Mouse (Mus musculus) heart, embryonic 12.5 days (tissue): ENCODE results near the gene Atg7. TPM values are rescaled to one million over a fixed set of nuclear protein-coding genes. Genes with fewer than 3 reads are reported as not detected.
"Not testable (repeated sequence)": the region's sequence is repeated elsewhere in the genome, so short reads cannot be mapped to it uniquely, and the experiment has no call there.

Source experiments
- ATAC-seq: fragments of 200-750 bp; cut with Nextera tagmentation; 2 replicates; pipeline ENCODE4 v1.8.0; 2017; ENCODE audit warnings: moderate TSS enrichment, moderate library complexity; ENCODE audit not compliant: insufficient number of reproducible peaks, low FRiP score
- H3K27ac ChIP-seq: fragments of 300-500 bp; sonication (generic); 2 replicates; pipeline ENCODE4 v1.5.1; 2016; ENCODE audit warnings: mild to moderate bottlenecking, moderate library complexity; ENCODE audit not compliant: poor library complexity, severe bottlenecking
- H3K27me3 ChIP-seq: fragments of 300-500 bp; sonication (generic); replicated peaks from 2 replicates; pipeline ENCODE4 v1.6.1; 2016; ENCODE audit warnings: mild to moderate bottlenecking, moderate library complexity
- H3K36me3 ChIP-seq: fragments of 300-500 bp; sonication (generic); 2 replicates; pipeline ENCODE4 v1.6.1; 2016; ENCODE audit warnings: mild to moderate bottlenecking, moderate library complexity
- H3K4me1 ChIP-seq: fragments of 300-500 bp; sonication (generic); replicated peaks from 2 replicates; pipeline ENCODE4 v1.6.1; 2016; ENCODE audit warnings: mild to moderate bottlenecking
- H3K4me2 ChIP-seq: fragments of 300-500 bp; sonication (generic); 2 replicates; pipeline ENCODE4 v1.6.1; 2016; ENCODE audit warnings: mild to moderate bottlenecking, moderate library complexity
- H3K4me3 ChIP-seq: fragments of 300-500 bp; sonication (generic); 2 replicates; pipeline ENCODE4 v1.5.1; 2016; ENCODE audit warnings: mild to moderate bottlenecking
- H3K9ac ChIP-seq: fragments of 300-500 bp; sonication (generic); 2 replicates; pipeline ENCODE4 v1.6.1; 2016; ENCODE audit warnings: mild to moderate bottlenecking, moderate library complexity
- H3K9me3 ChIP-seq: fragments of 300-500 bp; sonication (generic); replicated peaks from 2 replicates; pipeline ENCODE4 v1.6.1; 2016; ENCODE audit warnings: mild to moderate bottlenecking, moderate library complexity
- WGBS: fragments of 180-500 bp; shearing (Covaris S2); methylation state at CpG from one replicate; pipeline ENCODE4 v1.1.7; 2016; 5-methylcytosine and 5-hydroxymethylcytosine counted together
- polyA plus RNA-seq: library from polyadenylated mRNA; unstranded; fragments of >200 nt; fragmentation: Nextera tagmentation; extraction: Ambion mirVana; gene quantifications from 2 replicates; pipeline ENCODE4 v1.2.1, GENCODE M21; 2016

The Atg7 gene
- polyA plus RNA-seq, 1 experiment from 2014 or later: 18.4 TPM

DNA sequence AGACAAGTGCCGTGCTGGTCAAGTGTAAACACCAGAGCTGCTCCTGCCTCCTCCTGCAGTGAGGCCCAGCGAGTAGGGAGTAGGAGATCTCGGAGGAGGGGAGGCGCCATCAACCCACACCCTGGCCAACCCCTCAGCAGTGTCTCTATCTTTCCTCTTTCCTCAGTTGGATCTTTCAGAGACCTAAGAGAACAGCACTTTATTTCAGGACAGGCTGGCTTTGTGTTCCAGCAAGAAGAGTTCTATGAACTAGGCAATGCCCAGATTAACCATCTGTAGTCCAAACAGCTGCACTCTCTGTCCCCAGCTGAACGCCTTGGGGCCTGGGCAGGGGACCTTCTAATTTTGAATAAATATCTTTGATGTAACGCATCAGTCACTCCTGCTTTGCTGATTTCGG is 239.8 kb downstream of the Atg7 start:
- Histone ChIP-seq H3K36me3 (peaks cover 37% of the 10 kb centered on the region), H3K9ac (peak overlapping the region; percentile 37), H3K27ac (peak overlapping the region; percentile 91), H3K9me3 (no peaks in the 10 kb centered on the region), H3K4me3 (no peak overlapping the region), H3K4me2 (peak overlapping the region; percentile 47), H3K27me3 (no peaks in the 10 kb centered on the region), H3K4me1 (peaks cover 100% of the 10 kb centered on the region)
- 28% methylated on average over 7 of the region's 7 CpGs for WGBS
- no peak; the same call in 1 of the 2 replicates for ATAC-seq

- Histone ChIP-seq H3K27me3 (no peaks in the 10 kb centered on the region), H3K4me3 (no peak overlapping the region), H3K27ac (peak overlapping the region; percentile 91), H3K36me3 (peaks cover 37% of the 10 kb centered on the region), H3K9me3 (no peaks in the 10 kb centered on the region), H3K4me1 (peaks cover 100% of the 10 kb centered on the region), H3K4me2 (peak overlapping the region; percentile 47), H3K9ac (peak overlapping the region; percentile 58; the same call in 1 of the 2 replicates)
- ATAC-seq: peak; percentile 74
- WGBS: 9% methylated on average over 9 of the region's 9 CpGs
Observed at GRCm38 (mm10) chr6:114883261-114883740, 240.4 kb downstream of the Atg7 start.

- H3K4me3 ChIP-seq: no peak overlapping the region
- H3K9ac ChIP-seq: no peak overlapping the region
- no peaks in the 10 kb centered on the region for H3K27me3 ChIP-seq
- peak overlapping the region; percentile 91 for H3K27ac ChIP-seq
- peaks cover 95% of the 10 kb centered on the region for H3K4me1 ChIP-seq
- H3K9me3 ChIP-seq: no peaks in the 10 kb centered on the region
- WGBS: 76% methylated on average over 5 of the region's 5 CpGs
- no peak overlapping the region for H3K4me2 ChIP-seq
- ATAC-seq: no peak
- H3K36me3 ChIP-seq: peaks cover 34% of the 10 kb centered on the region
Observed at GRCm38 (mm10) chr6:114885129-114885528, 242.2 kb downstream of the Atg7 start.

DNA sequence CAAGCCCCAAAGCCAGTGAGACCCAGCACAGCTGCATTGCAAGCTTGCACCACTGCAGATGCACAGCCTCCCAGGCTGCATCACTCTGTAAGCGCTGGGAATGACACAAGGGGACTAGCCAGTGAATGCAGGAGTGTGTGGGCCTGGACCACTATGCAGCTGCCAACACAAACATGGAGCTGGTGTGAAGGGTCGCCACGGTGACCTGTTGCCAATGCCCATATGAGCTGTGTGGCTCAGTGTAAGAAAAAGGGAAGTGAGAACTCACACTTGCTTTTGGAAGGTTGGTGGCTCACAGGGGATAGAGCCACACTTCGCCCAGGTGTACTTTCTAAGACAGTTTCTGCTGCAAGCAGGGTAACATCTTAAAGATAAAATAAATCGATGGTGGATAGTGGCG is 243.1 kb downstream of the Atg7 start:
- Histone ChIP-seq H3K4me2 (no peak overlapping the region), H3K9me3 (no peaks in the 10 kb centered on the region), H3K4me1 (peaks cover 95% of the 10 kb centered on the region), H3K9ac (no peak overlapping the region), H3K27me3 (no peaks in the 10 kb centered on the region), H3K4me3 (no peak overlapping the region), H3K36me3 (peaks cover 37% of the 10 kb centered on the region), H3K27ac (peak overlapping the region; percentile 18; the same call in 1 of the 2 replicates)
- 82% methylated on average over 6 of the region's 6 CpGs for WGBS
- no peak for ATAC-seq

DNA sequence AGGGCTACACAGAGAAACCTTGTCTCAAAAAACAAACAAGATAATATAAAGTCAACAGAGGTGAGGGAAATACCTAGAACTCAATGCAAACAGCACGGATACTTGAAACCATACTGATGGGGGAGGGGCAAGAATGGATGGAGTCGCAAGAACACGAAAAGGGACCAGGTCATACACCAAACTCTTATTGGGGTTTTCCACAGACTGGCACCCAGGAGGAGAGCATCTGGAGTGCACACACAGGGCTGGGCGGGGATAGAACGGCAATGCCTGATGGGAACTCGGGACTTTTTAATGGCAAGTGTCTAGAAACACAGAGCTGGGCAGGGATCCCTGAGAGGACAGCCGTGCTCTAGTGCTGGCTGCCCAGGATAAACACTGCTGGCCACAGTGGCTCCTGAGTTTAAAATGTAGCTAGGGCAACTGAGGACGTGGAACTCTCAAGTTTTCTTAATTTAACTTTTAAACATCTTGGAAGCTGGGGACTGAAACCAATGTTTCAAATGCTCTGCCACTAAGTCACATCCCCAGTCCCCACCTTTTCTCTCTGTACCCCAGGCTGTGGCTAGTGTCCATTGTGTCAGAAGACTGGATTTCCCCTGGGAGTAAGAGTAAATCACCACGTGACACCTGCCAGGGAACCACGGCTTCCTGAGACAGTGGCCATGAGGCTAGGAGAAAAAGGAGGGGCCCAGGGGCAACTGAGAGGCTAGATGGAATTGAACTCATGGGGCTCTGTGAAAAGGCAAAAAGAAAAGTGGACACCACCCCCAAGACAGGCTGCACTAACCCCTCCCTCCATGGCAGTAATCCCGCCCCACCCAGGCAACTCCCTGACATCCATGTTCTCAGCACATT is 243.8 kb downstream of the Atg7 start:
- no peak overlapping the region for H3K4me3 ChIP-seq
- no peak overlapping the region for H3K27ac ChIP-seq
- H3K36me3 ChIP-seq: peaks cover 37% of the 10 kb centered on the region
- peaks cover 95% of the 10 kb centered on the region for H3K4me1 ChIP-seq
- no peaks in the 10 kb centered on the region for H3K27me3 ChIP-seq
- 71% methylated on average over 11 of the region's 11 CpGs for WGBS
- H3K9me3 ChIP-seq: no peaks in the 10 kb centered on the region
- ATAC-seq: no peak
- H3K9ac ChIP-seq: 0 out of 2 replicates have a peak overlapping the region, but pooled peaks have one; percentile 13
- no peak overlapping the region for H3K4me2 ChIP-seq

DNA sequence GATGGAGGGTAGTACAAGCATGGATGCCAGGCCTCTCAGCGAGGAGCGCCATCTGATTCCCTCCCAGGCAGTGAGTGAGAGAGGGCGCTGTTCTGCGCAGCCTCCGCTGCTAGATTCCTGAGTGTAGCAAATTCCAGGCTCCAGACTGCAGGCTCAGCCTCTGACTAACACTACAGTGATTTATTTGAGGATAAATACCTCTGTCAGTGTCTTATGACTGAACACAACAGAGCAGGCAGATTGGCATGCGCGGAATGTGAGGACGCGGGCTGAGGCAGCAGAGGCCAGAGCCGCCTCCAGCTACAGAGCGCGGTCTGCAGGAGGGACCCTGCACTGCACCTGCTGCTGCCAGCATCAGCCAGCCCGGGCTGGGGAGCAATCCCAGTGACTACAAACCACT is 246.0 kb downstream of the Atg7 start:
- peaks cover 36% of the 10 kb centered on the region for H3K36me3 ChIP-seq
- peak overlapping the region; percentile 16; the same call in 1 of the 2 replicates for H3K9ac ChIP-seq
- peaks cover 95% of the 10 kb centered on the region for H3K4me1 ChIP-seq
- H3K27me3 ChIP-seq: no peaks in the 10 kb centered on the region
- H3K9me3 ChIP-seq: no peaks in the 10 kb centered on the region
- peak overlapping the region; percentile 20 for H3K4me2 ChIP-seq
- peak; percentile 79 for ATAC-seq
- WGBS: 21% methylated on average over 13 of the region's 13 CpGs
- H3K27ac ChIP-seq: peak overlapping the region; percentile 90
- H3K4me3 ChIP-seq: no peak overlapping the region

DNA sequence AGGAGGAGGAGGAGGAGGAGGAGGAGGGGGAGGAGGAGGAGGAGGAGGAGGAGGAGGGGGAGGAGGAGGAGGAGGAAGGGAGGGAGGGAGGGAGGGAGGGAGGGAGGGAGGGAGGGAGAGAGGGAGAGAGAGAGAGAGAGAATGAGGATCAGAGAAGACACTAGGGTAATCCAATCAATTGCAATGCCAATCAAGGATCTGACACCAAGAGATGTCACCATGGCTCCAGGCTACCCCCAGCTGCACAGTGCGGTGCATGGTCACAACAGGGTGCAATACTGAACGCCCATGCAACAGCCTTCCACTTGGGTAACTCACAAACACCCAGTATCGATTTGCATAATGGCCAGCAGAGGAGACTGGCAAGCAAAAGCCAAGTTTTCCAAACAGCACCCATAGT is 247.1 kb downstream of the Atg7 start:
- Histone ChIP-seq H3K4me1 (peaks cover 93% of the 10 kb centered on the region), H3K27ac (peak overlapping the region; percentile 68; the same call in 1 of the 2 replicates), H3K36me3 (peaks cover 31% of the 10 kb centered on the region)
- not testable (repeated sequence) for H3K4me3 ChIP-seq, H3K4me2 ChIP-seq, H3K9me3 ChIP-seq, H3K9ac ChIP-seq, H3K27me3 ChIP-seq, ATAC-seq
- 79% methylated on average over 3 of the region's 3 CpGs for WGBS

- H3K27me3 ChIP-seq: no peaks in the 10 kb centered on the region
- peak overlapping the region; percentile 26; the same call in 1 of the 2 replicates for H3K9ac ChIP-seq
- no peaks in the 10 kb centered on the region; the same call in 1 of the 2 replicates for H3K9me3 ChIP-seq
- H3K27ac ChIP-seq: peak overlapping the region; percentile 68
- peaks cover 93% of the 10 kb centered on the region for H3K4me1 ChIP-seq
- H3K36me3 ChIP-seq: peaks cover 30% of the 10 kb centered on the region
- ATAC-seq: 0 out of 2 replicates have a peak, but pooled peaks have one; percentile 18
- H3K4me2 ChIP-seq: no peak overlapping the region; the same call in 1 of the 2 replicates
- no peak overlapping the region for H3K4me3 ChIP-seq
- 34% methylated on average over 19 of the region's 19 CpGs for WGBS
Observed at GRCm38 (mm10) chr6:114890411-114891115, 247.7 kb downstream of the Atg7 start.

GRCm38 (mm10) chr6:114891272-114891671 is 248.4 kb downstream of the Atg7 start:
- Histone ChIP-seq H3K36me3 (peaks cover 27% of the 10 kb centered on the region), H3K9me3 (no peaks in the 10 kb centered on the region; the same call in 1 of the 2 replicates), H3K27me3 (no peaks in the 10 kb centered on the region), H3K9ac (peak overlapping the region; percentile 26; the same call in 1 of the 2 replicates), H3K4me2 (no peak overlapping the region; the same call in 1 of the 2 replicates), H3K27ac (peak overlapping the region; percentile 68), H3K4me3 (no peak overlapping the region), H3K4me1 (peaks cover 93% of the 10 kb centered on the region)
- 87% methylated on average over 12 of the region's 12 CpGs for WGBS
- ATAC-seq: no peak

GRCm38 (mm10) chr6:114891771-114892170 is 248.9 kb downstream of the Atg7 start:
- Histone ChIP-seq H3K4me2 (no peak overlapping the region), H3K27me3 (no peaks in the 10 kb centered on the region), H3K9me3 (no peaks in the 10 kb centered on the region; the same call in 1 of the 2 replicates), H3K36me3 (peaks cover 28% of the 10 kb centered on the region), H3K9ac (peak overlapping the region; percentile 37; the same call in 1 of the 2 replicates), H3K27ac (peak overlapping the region; percentile 68), H3K4me1 (peaks cover 93% of the 10 kb centered on the region), H3K4me3 (no peak overlapping the region)
- 67% methylated on average over 12 of the region's 12 CpGs for WGBS
- ATAC-seq: no peak
